Mouse (Mus musculus): Measurements from ENCODE around the gene Mpzl2.

GRCm38 (mm10) chr9:45040066-45040845 is 657 bp downstream of the Mpzl2 start:
- TF ChIP-seq CTCF (IDR thresholded peaks at IDR 0.05; ENCODE audit: control insufficient read depth, insufficient read depth, insufficient replicate concordance, low read depth, low read length) (no peak), POLR2A (IDR thresholded peaks at IDR 0.05; ENCODE audit: control insufficient read depth, low read depth, low read length) (no peak)
